1 mouse cellular context compared by ENCODE assay signal in genomic region chr13:48942471-48942870, GRCm38 (mm10).
TF ChIP-seq lines count a peak whose summit lies in the region.

No protein-coding gene starts in this region.

TF ChIP-seq in MEL, 35 proteins besides CTCF, POLR2A, EP300 and RAD21 (continued from another document):
- TF ChIP-seq MAZ (IDR thresholded peaks at IDR 0.05; ENCODE audit: low read depth, low read length): no peak
- TF ChIP-seq ETS1 (IDR thresholded peaks at IDR 0.05; ENCODE audit: low read depth, low read length): peak; percentile 33; the same call in 1 of the 2 replicates
- TF ChIP-seq SMC3 (IDR thresholded peaks at IDR 0.05; ENCODE audit: low read depth, low read length): no peak
- no peak for TF ChIP-seq UBTF (IDR thresholded peaks at IDR 0.05; ENCODE audit: borderline replicate concordance, insufficient read depth, low read depth, low read length)
- TF ChIP-seq POLR2AphosphoS5 (IDR thresholded peaks at IDR 0.05; ENCODE audit: borderline replicate concordance, low read depth, low read length): no peak
- no peak for TF ChIP-seq ZMIZ1 (IDR thresholded peaks at IDR 0.05; ENCODE audit: low read depth, low read length)
- peak; percentile 51; the same call in 1 of the 2 replicates for TF ChIP-seq MXI1 (IDR thresholded peaks at IDR 0.05; ENCODE audit: low read depth, low read length)
- TF ChIP-seq CHD1 (IDR thresholded peaks at IDR 0.05; ENCODE audit: low read depth, low read length): no peak
- TF ChIP-seq MYB (IDR thresholded peaks at IDR 0.05; ENCODE audit: low read depth, low read length): no peak
- TF ChIP-seq MAFK (IDR thresholded peaks at IDR 0.05; ENCODE audit: borderline replicate concordance, low read depth, low read length): no peak
- no peak for TF ChIP-seq CHD2 (IDR thresholded peaks at IDR 0.05; ENCODE audit: low read length)
- TF ChIP-seq HCFC1 (IDR thresholded peaks at IDR 0.05; ENCODE audit: low read depth, low read length): no peak
